Mouse (Mus musculus): Measurements from ENCODE around the gene Tmem59l. TPM values are rescaled to one million over a fixed set of nuclear protein-coding genes. Genes with fewer than 3 reads are reported as not detected.
"Not testable (repeated sequence)": the region's sequence is repeated elsewhere in the genome, so short reads cannot be mapped to it uniquely, and the experiment has no call there.

The Tmem59l gene
- polyA plus RNA-seq, 1 experiment from 2014 or later, result 11.1 TPM

- Histone ChIP-seq H3K4me3 (no peak overlapping the region), H3K27ac (no peak overlapping the region), H3K4me1 (replicated peaks) (peaks cover 17% of the 10 kb centered on the region), H3K27me3 (ENCODE audit: insufficient read depth, poor library complexity, severe bottlenecking) (no peaks in the 10 kb centered on the region), H3K9me3 (no peaks in the 10 kb centered on the region), H3K36me3 (peaks cover 53% of the 10 kb centered on the region)
- DNase-seq (ENCODE audit: low spot score), result no peak
- 92% methylated on average over 6 of the region's 6 CpGs for WGBS
Observed at GRCm38 (mm10) chr8:70519043-70519442, 31.9 kb upstream of the Tmem59l start.

GRCm38 (mm10) chr8:70517940-70518643 is 30.9 kb upstream of the Tmem59l start:
- WGBS, result 82% methylated on average over 10 of the region's 10 CpGs
- H3K9me3 ChIP-seq, result no peaks in the 10 kb centered on the region
- H3K27me3 ChIP-seq (ENCODE audit: insufficient read depth, poor library complexity, severe bottlenecking), result no peaks in the 10 kb centered on the region
- H3K27ac ChIP-seq, result no peak overlapping the region
- peaks cover 63% of the 10 kb centered on the region for H3K36me3 ChIP-seq
- no peak for DNase-seq (ENCODE audit: low spot score)
- no peak overlapping the region for H3K4me3 ChIP-seq
- H3K4me1 ChIP-seq (replicated peaks), result peaks cover 12% of the 10 kb centered on the region

- no peak for DNase-seq (ENCODE audit: low spot score)
- Histone ChIP-seq H3K27ac (no peak overlapping the region), H3K4me1 (replicated peaks) (peaks cover 27% of the 10 kb centered on the region), H3K9me3 (no peaks in the 10 kb centered on the region), H3K36me3 (peaks cover 71% of the 10 kb centered on the region), H3K27me3 (ENCODE audit: insufficient read depth, poor library complexity, severe bottlenecking) (no peaks in the 10 kb centered on the region), H3K4me3 (no peak overlapping the region)
- 85% methylated on average over 2 of the region's 2 CpGs for WGBS
Observed at GRCm38 (mm10) chr8:70513441-70513840, 26.3 kb upstream of the Tmem59l start.

- Histone ChIP-seq H3K4me3 (no peak overlapping the region), H3K4me1 (replicated peaks) (peaks cover 29% of the 10 kb centered on the region), H3K27me3 (ENCODE audit: insufficient read depth, poor library complexity, severe bottlenecking) (no peaks in the 10 kb centered on the region), H3K9me3 (no peaks in the 10 kb centered on the region), H3K36me3 (peaks cover 71% of the 10 kb centered on the region), H3K27ac (no peak overlapping the region)
- WGBS, result 93% methylated on average over 11 of the region's 11 CpGs
- DNase-seq (ENCODE audit: low spot score), result no peak
Observed at GRCm38 (mm10) chr8:70512253-70512903, 25.2 kb upstream of the Tmem59l start.

GRCm38 (mm10) chr8:70511770-70512169 is 24.6 kb upstream of the Tmem59l start:
- peaks cover 74% of the 10 kb centered on the region for H3K36me3 ChIP-seq
- H3K27me3 ChIP-seq (ENCODE audit: insufficient read depth, poor library complexity, severe bottlenecking), result no peaks in the 10 kb centered on the region
- no peak for DNase-seq (ENCODE audit: low spot score)
- no peaks in the 10 kb centered on the region for H3K9me3 ChIP-seq
- H3K4me1 ChIP-seq (replicated peaks), result peaks cover 33% of the 10 kb centered on the region
- WGBS, result 93% methylated on average over 2 of the region's 2 CpGs
- peak overlapping the region; percentile 92; the same call in 1 of the 2 replicates for H3K4me3 ChIP-seq
- H3K27ac ChIP-seq, result no peak overlapping the region

GRCm38 (mm10) chr8:70511174-70511573 is 24.0 kb upstream of the Tmem59l start:
- H3K36me3 ChIP-seq, result peaks cover 68% of the 10 kb centered on the region

GRCm38 (mm10) chr8:70510228-70510915 is 23.2 kb upstream of the Tmem59l start, which contains the start of gene Uba52:
TSS of gene Uba52 (minus strand) at chr8:70510801.
- Histone ChIP-seq H3K4me3 (peak within 1 kb of the TSS; percentile 92), H3K36me3 (peaks cover 61% of the 10 kb centered on the region), H3K4me1 (replicated peaks) (peaks cover 44% of the 10 kb centered on the region), H3K27me3 (ENCODE audit: insufficient read depth, poor library complexity, severe bottlenecking) (no peaks in the 10 kb centered on the region), H3K9me3 (no peaks in the 10 kb centered on the region), H3K27ac (peak within 1 kb of the TSS; percentile 97)
- 1% methylated on average over 74 of the region's 74 CpGs for WGBS
- peak; percentile 98 for DNase-seq (ENCODE audit: low spot score)

More at GRCm38 (mm10) chr8:70511174-70511573, 24.0 kb upstream of the Tmem59l start:
- H3K27me3 ChIP-seq (ENCODE audit: insufficient read depth, poor library complexity, severe bottlenecking); DNase-seq (ENCODE audit: low spot score); H3K9me3 ChIP-seq: not testable (repeated sequence)
- Histone ChIP-seq H3K27ac (peak overlapping the region; percentile 97), H3K4me1 (replicated peaks) (peaks cover 36% of the 10 kb centered on the region), H3K4me3 (peak overlapping the region; percentile 92)
- 86% methylated on average over 6 of the region's 6 CpGs for WGBS

GRCm38 (mm10) chr8:70509281-70509952 is 22.3 kb upstream of the Tmem59l start:
- peak overlapping the region; percentile 92 for H3K4me3 ChIP-seq
- 17% methylated on average over 25 of the region's 25 CpGs for WGBS
- peaks cover 56% of the 10 kb centered on the region for H3K36me3 ChIP-seq
- peak overlapping the region; percentile 97 for H3K27ac ChIP-seq
- no peak for DNase-seq (ENCODE audit: low spot score)
- peaks cover 54% of the 10 kb centered on the region for H3K4me1 ChIP-seq (replicated peaks)
- no peaks in the 10 kb centered on the region for H3K9me3 ChIP-seq
- peaks cover 5% of the 10 kb centered on the region for H3K27me3 ChIP-seq (ENCODE audit: insufficient read depth, poor library complexity, severe bottlenecking)

- H3K9me3 ChIP-seq, result no peaks in the 10 kb centered on the region
- H3K4me3 ChIP-seq, result peak overlapping the region; percentile 64
- DNase-seq (ENCODE audit: low spot score), result no peak
- peaks cover 47% of the 10 kb centered on the region for H3K36me3 ChIP-seq
- H3K27me3 ChIP-seq (ENCODE audit: insufficient read depth, poor library complexity, severe bottlenecking), result peaks cover 29% of the 10 kb centered on the region
- peaks cover 77% of the 10 kb centered on the region for H3K4me1 ChIP-seq (replicated peaks)
- WGBS, result 63% methylated on average over 5 of the region's 5 CpGs
- peak overlapping the region; percentile 95; the same call in 1 of the 2 replicates for H3K27ac ChIP-seq
Observed at GRCm38 (mm10) chr8:70507027-70507393, 19.9 kb upstream of the Tmem59l start.

GRCm38 (mm10) chr8:70506328-70507026 is 19.3 kb upstream of the Tmem59l start, which contains the start of gene Rex1bd:
TSS of gene Rex1bd (minus strand) at chr8:70506752.
- DNase-seq (ENCODE audit: low spot score), result peak; percentile 97
- 3% methylated on average over 40 of the region's 40 CpGs for WGBS
- Histone ChIP-seq H3K4me1 (replicated peaks) (peaks cover 75% of the 10 kb centered on the region), H3K9me3 (no peaks in the 10 kb centered on the region), H3K27ac (peak within 1 kb of the TSS; percentile 95), H3K27me3 (ENCODE audit: insufficient read depth, poor library complexity, severe bottlenecking) (peaks cover 35% of the 10 kb centered on the region), H3K36me3 (peaks cover 43% of the 10 kb centered on the region), H3K4me3 (peak within 1 kb of the TSS; percentile 64)

- Histone ChIP-seq H3K36me3 (peaks cover 43% of the 10 kb centered on the region), H3K9me3 (no peaks in the 10 kb centered on the region), H3K4me3 (peak overlapping the region; percentile 64), H3K27me3 (ENCODE audit: insufficient read depth, poor library complexity, severe bottlenecking) (peaks cover 41% of the 10 kb centered on the region), H3K4me1 (replicated peaks) (peaks cover 73% of the 10 kb centered on the region), H3K27ac (peak overlapping the region; percentile 95)
- 39% methylated on average over 32 of the region's 32 CpGs for WGBS
- no peak for DNase-seq (ENCODE audit: low spot score)
Observed at GRCm38 (mm10) chr8:70505698-70506327, 18.7 kb upstream of the Tmem59l start.
